Mouse (Mus musculus) ES-Bruce4 (cell line): Measurements from ENCODE around the gene Trappc12.

ENCODE experiments used
- CTCF ChIP-seq: IDR thresholded peaks from one replicate; pipeline ENCODE4 v1.8.1; 2011; ENCODE audit warnings: low read depth, low read length
- EP300 ChIP-seq: IDR thresholded peaks from 2 replicates; pipeline ENCODE4 v1.6.1; 2011; ENCODE audit warnings: low read depth, low read length; ENCODE audit not compliant: insufficient read depth
- POLR2A ChIP-seq: IDR thresholded peaks from one replicate; pipeline ENCODE4 v1.8.1; 2011; ENCODE audit warnings: low read length; ENCODE audit not compliant: insufficient read depth

GRCm38 (mm10) chr12:28710566-28711185 is 39.6 kb downstream of the Trappc12 start:
- TF ChIP-seq CTCF (no peak), EP300 (no peak), POLR2A (no peak)
